Mouse (Mus musculus): Measurements from ENCODE around the gene Slc22a7. TPM values are rescaled to one million over a fixed set of nuclear protein-coding genes. Genes with fewer than 3 reads are reported as not detected.

Slc22a7 gene
- polyA plus RNA-seq, 1 experiment = 0.75 TPM

DNA sequence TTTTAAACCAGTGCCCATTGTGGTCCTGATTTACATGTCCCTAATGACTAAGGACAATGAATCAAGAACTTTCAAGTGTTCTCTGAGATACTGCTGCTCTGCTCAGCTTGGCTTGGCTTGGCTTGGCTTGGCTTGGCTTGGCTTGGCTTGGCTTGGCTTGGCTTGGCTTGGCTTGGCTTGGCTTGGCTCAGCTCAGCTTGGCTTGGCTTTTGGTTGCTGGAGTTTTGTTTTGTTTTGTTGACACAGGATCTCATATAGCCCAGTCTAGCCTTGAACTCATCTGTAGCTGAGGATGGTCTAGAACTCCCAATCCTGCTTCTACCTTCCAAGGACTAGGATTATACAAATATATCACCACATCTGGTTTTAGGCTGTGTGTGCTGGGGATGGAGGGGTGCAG is 11.8 kb downstream of the Slc22a7 start:
- Histone ChIP-seq H3K4me1 (ENCODE audit: control insufficient read depth, insufficient read depth, low read length) (no peaks in the 10 kb centered on the region), H3K27ac (ENCODE audit: control insufficient read depth, insufficient read depth, low read depth, low read length, poor library complexity) (no peak overlapping the region), H3K4me3 (replicated peaks; ENCODE audit: control insufficient read depth, low read depth, low read length) (no peak overlapping the region)
- TF ChIP-seq CTCF (IDR thresholded peaks at IDR 0.05; ENCODE audit: control insufficient read depth, insufficient read depth, low read length) (no peak), POLR2A (IDR thresholded peaks at IDR 0.05; ENCODE audit: borderline replicate concordance, control insufficient read depth, low read depth, low read length) (no peak)

DNA sequence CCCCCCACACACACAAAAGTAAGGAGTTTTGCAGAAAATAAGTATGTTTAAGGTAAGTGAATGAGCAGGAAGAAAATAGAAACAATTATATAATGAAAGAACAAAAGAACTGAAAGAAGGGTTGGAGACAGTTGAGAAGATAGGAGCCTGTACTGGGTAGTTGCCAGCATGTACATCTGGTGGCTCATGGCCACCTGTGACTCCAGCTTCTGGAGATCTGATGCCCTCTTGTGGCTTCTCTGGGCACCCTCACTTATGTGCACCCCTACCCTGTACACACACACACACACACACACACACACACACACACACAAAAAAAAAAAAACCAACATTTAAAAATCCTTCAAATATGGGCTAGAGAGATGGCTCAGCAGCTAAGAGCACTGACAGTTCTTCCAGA is 18.5 kb downstream of the Slc22a7 start:
- no peak overlapping the region for H3K27ac ChIP-seq (ENCODE audit: control insufficient read depth, insufficient read depth, low read depth, low read length, poor library complexity)
- TF ChIP-seq CTCF (IDR thresholded peaks at IDR 0.05; ENCODE audit: control insufficient read depth, insufficient read depth, low read length) (peak; percentile 20; the same call in 1 of the 2 replicates), POLR2A (IDR thresholded peaks at IDR 0.05; ENCODE audit: borderline replicate concordance, control insufficient read depth, low read depth, low read length) (no peak)
- H3K4me1 ChIP-seq (ENCODE audit: control insufficient read depth, insufficient read depth, low read length) = no peaks in the 10 kb centered on the region
- no peak overlapping the region for H3K4me3 ChIP-seq (replicated peaks; ENCODE audit: control insufficient read depth, low read depth, low read length)

DNA sequence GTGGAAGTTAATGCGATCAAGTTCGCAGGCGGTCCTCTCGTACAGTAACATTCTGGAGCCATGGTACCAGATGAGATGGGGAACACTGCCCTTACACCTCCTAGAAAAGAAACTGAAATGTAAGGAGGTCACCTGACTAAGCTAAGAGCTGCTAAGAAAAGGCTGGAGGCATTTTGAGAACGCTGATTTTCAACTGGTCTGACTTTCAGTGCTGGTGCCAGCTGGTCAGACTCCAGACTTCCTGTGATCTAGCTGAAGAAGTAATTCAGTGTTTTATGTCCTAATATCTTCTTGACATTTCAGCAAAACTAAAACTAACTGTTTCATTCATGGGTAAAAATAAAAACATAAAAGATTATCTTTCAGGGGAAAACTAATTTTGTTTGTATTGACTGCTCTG is 19.6 kb downstream of the Slc22a7 start:
- no peak overlapping the region for H3K4me3 ChIP-seq (replicated peaks; ENCODE audit: control insufficient read depth, low read depth, low read length)
- TF ChIP-seq CTCF (IDR thresholded peaks at IDR 0.05; ENCODE audit: control insufficient read depth, insufficient read depth, low read length) (no peak), POLR2A (IDR thresholded peaks at IDR 0.05; ENCODE audit: borderline replicate concordance, control insufficient read depth, low read depth, low read length) (no peak)
- H3K4me1 ChIP-seq (ENCODE audit: control insufficient read depth, insufficient read depth, low read length) = no peaks in the 10 kb centered on the region
- H3K27ac ChIP-seq (ENCODE audit: control insufficient read depth, insufficient read depth, low read depth, low read length, poor library complexity) = no peak overlapping the region
- WGBS = 72% methylated on average over 5 of the region's 5 CpGs

DNA sequence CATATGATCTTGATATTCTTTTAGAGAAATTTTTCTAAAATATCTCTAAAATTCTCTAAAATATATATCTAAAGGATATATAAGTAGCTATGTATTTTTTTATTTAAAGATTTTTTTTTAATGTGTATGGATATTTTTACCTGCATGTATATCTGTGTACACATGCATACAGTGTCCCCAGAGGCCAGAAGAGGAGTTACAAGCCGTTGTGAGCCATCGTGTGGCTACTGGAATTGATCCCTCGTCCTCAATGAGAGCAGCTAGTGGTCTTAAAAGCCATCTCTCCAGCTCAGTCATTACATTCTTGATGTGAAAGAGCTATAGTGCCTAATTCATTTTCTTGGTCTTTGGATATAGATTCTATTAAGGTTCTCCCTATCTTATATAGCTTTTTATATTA is 29.8 kb downstream of the Slc22a7 start:
- H3K27ac ChIP-seq (ENCODE audit: control insufficient read depth, insufficient read depth, low read depth, low read length, poor library complexity) = no peak overlapping the region
- H3K4me3 ChIP-seq (replicated peaks; ENCODE audit: control insufficient read depth, low read depth, low read length) = no peak overlapping the region
- no peak for TF ChIP-seq POLR2A (IDR thresholded peaks at IDR 0.05; ENCODE audit: borderline replicate concordance, control insufficient read depth, low read depth, low read length)
- TF ChIP-seq CTCF (IDR thresholded peaks at IDR 0.05; ENCODE audit: control insufficient read depth, insufficient read depth, low read length) = 0 out of 2 replicates have a peak, but pooled peaks have one; percentile 7
- H3K4me1 ChIP-seq (ENCODE audit: control insufficient read depth, insufficient read depth, low read length) = no peaks in the 10 kb centered on the region
- WGBS = 36% methylated on average over 3 of the region's 3 CpGs

DNA sequence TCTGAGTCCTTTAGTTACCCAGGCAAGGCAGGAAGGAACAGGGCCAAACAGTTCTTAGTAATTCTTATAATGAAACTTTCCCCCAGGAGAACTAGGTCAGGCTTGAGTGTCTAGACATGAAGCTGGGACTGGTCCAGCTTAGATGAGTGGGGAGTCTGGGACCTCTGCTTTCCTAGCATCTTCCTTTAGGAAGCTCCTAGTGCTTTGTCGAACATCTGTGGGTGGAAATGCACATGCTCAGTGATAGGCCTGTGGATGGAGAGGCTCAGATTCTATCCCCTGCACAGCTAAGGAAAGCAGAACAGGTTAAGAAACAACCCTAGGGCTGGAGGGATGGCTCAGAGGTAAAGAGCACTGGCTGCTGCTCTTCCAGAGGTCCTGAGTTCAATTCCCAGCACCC is 43.6 kb downstream of the Slc22a7 start:
- TF ChIP-seq POLR2A (IDR thresholded peaks at IDR 0.05; ENCODE audit: borderline replicate concordance, control insufficient read depth, low read depth, low read length) (no peak), CTCF (IDR thresholded peaks at IDR 0.05; ENCODE audit: control insufficient read depth, insufficient read depth, low read length) (no peak)
- WGBS = 87% methylated on average over 1 of the region's 1 CpGs
- Histone ChIP-seq H3K4me3 (replicated peaks; ENCODE audit: control insufficient read depth, low read depth, low read length) (no peak overlapping the region), H3K4me1 (ENCODE audit: control insufficient read depth, insufficient read depth, low read length) (no peaks in the 10 kb centered on the region), H3K27ac (ENCODE audit: control insufficient read depth, insufficient read depth, low read depth, low read length, poor library complexity) (no peak overlapping the region)

DNA sequence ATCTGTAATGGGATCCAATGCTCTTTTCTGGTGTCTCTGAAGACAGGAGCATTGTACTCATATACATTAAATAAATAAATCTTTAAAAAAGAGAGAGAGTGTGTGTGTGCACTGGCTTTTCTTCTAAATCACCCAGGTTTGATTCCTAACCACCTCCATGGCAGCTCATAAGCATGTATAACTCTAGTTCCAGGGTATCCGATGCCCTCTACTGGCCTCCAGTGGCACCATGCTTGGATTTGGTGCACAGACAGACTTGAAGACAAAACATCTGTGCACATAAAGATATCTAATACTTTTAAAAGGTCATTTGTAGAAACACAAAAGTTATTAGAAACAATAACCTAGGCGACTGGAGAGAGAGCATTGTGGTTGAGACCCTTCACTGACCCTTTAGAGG is 45.2 kb downstream of the Slc22a7 start:
- Histone ChIP-seq H3K4me3 (replicated peaks; ENCODE audit: control insufficient read depth, low read depth, low read length) (no peak overlapping the region), H3K4me1 (ENCODE audit: control insufficient read depth, insufficient read depth, low read length) (no peaks in the 10 kb centered on the region), H3K27ac (ENCODE audit: control insufficient read depth, insufficient read depth, low read depth, low read length, poor library complexity) (no peak overlapping the region)
- WGBS = 50% methylated on average over 2 of the region's 2 CpGs
- TF ChIP-seq POLR2A (IDR thresholded peaks at IDR 0.05; ENCODE audit: borderline replicate concordance, control insufficient read depth, low read depth, low read length) = no peak
- peak; percentile 65 for TF ChIP-seq CTCF (IDR thresholded peaks at IDR 0.05; ENCODE audit: control insufficient read depth, insufficient read depth, low read length)

DNA sequence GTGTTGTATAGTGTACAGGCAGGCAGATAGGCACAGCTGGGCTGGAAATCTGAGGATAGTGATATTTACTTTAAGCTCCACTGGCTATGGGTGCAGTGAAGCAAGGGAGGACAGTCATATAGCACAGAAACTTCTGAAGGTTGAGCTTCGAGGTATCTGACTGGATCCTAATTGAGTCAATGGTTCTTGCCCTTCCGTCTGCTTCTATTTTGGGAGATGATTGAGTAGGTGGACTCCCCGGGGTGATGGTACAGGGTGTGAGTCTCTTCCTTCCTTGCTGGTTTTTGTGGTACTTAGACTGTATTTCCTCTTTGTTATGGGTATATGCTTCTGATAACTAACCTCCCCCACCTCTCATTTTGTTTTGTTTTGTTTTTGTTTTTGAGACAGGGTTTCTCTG is 50.1 kb downstream of the Slc22a7 start:
- Histone ChIP-seq H3K4me3 (replicated peaks; ENCODE audit: control insufficient read depth, low read depth, low read length) (no peak overlapping the region), H3K27ac (ENCODE audit: control insufficient read depth, insufficient read depth, low read depth, low read length, poor library complexity) (no peak overlapping the region), H3K4me1 (ENCODE audit: control insufficient read depth, insufficient read depth, low read length) (no peaks in the 10 kb centered on the region)
- 7% methylated on average over 3 of the region's 3 CpGs for WGBS
- no peak for TF ChIP-seq CTCF (IDR thresholded peaks at IDR 0.05; ENCODE audit: control insufficient read depth, insufficient read depth, low read length)
- no peak for TF ChIP-seq POLR2A (IDR thresholded peaks at IDR 0.05; ENCODE audit: borderline replicate concordance, control insufficient read depth, low read depth, low read length)

DNA sequence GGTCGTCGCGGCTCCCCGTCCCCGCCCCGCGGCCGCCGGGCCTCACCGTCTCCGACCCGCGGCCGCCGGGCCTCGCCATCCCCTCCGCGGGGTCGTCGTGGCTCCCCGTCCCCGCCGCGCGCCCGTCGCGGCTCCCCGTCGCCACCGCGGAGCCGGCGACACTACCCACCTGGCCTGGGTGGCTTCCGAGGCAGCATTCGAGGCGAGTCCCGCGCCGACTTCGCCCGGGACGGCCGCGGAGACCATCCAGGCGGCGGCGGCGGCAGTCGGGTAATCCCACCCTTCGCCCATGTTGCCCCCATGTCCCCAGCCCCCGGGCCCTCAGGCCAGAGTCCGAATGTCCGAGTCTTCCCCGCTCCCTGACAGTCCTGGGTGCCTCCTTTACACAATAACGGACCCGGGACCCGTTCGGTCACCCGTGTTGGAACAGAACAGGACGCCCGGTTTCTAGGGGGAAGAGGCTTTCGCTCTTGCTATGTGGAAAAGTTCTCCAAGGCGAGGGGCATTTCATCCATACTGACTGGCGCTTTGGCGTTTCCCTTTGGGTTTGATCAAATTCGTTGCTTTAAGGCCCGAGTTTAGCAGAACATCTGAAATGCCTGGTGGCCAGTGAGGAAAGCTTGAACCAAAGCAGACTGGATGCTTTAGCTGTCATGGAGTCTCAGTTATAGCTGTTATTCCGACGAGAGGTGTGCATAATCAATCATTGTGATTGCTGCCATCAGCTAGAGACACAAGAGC is 54.0 kb downstream of the Slc22a7 start:
- Histone ChIP-seq H3K4me3 (replicated peaks; ENCODE audit: control insufficient read depth, low read depth, low read length) (peak overlapping the region; percentile 44), H3K4me1 (ENCODE audit: control insufficient read depth, insufficient read depth, low read length) (no peaks in the 10 kb centered on the region; the same call in 1 of the 2 replicates), H3K27ac (ENCODE audit: control insufficient read depth, insufficient read depth, low read depth, low read length, poor library complexity) (peak overlapping the region; percentile 88)
- WGBS = 2% methylated on average over 69 of the region's 70 CpGs
- no peak for TF ChIP-seq CTCF (IDR thresholded peaks at IDR 0.05; ENCODE audit: control insufficient read depth, insufficient read depth, low read length)
- TF ChIP-seq POLR2A (IDR thresholded peaks at IDR 0.05; ENCODE audit: borderline replicate concordance, control insufficient read depth, low read depth, low read length) = no peak
